Mouse (Mus musculus): Measurements from ENCODE around the gene Camta1.

GRCm38 (mm10) chr4:150872681-150873080 is 989.0 kb downstream of the Camta1 start:
- no peak for TF ChIP-seq CTCF (IDR thresholded peaks at IDR 0.05; ENCODE audit: low read depth, low read length)
- no peak for TF ChIP-seq POLR2A (IDR thresholded peaks at IDR 0.05; ENCODE audit: borderline replicate concordance, low read depth, low read length)

All from bone marrow macrophage, adult 2 months (primary cell).